Mouse (Mus musculus): ENCODE data around the gene Atp1a3.
A peak's percentile ranks its signal among the peaks of the same experiment; 100 is the strongest.

The Atp1a3 gene

DNA sequence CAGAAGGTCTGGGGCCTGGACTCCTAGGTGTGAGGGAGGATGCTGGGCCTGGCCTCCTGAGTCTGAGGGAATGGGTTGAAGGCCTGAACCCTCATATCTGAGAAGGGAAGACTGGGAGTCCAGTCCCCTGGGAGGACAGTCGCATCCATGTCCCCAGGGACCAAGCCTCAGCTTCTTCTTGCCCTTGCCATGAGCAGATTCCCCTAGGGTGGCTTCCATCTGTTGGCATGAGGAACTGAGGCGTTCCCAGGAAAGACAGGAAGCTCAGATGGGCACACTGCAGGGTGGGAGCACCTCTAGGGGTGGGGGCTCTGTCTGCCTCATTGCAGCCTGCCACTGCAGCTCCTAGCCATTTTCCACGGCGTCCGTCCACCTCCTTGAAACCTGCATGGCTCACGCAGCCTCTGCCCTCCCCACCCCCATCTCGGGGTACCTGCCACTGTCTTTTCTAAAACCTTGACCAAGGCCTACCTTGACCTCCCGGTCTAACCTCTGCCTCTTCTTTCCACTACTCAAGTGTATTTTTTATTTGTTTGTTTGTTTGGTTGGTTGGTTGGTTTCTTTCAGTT lies 1.9 kb downstream of the Atp1a3 start:
- DNase-seq = no peak

DNA sequence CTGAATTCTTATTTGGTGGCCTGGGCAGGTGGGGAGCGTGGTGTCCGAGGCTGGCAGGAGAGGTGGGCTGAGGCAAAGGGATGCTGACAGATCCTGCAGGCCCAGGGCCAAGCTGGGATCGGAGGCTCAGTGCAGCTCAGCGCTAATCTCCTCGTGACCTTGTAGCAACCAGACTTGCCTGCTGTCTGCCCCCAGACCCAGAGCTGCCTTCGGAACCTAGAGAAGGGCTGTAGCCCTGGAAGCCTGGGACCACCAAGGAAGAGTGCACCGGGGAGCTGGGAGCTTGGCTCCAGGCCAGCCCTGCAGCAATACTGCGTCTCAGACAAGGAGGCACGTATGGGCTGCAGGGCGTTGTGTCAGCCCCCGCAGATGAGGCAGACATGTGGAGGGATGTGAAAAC lies 2.5 kb downstream of the Atp1a3 start:
- no peak for DNase-seq

DNA sequence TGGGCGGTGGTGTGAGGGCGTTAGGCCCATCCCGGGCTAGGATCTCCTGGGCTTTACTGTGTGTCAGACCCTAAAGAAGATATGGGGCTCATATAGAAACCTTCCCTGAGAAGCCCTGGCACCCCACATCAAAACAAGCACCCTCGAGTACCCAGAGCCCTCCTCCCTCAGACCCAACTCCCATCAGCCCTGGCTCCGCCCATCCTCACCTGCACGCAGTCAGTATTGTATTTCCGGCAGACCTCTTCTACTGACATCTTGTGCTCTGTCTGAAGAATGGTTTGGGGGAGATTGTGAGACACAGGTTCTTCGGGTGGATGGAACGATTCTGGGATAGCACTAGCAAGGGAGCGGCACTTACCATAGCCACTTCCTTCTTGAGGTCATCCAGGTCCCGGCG lies 5.0 kb downstream of the Atp1a3 start:
- no peak for DNase-seq

DNA sequence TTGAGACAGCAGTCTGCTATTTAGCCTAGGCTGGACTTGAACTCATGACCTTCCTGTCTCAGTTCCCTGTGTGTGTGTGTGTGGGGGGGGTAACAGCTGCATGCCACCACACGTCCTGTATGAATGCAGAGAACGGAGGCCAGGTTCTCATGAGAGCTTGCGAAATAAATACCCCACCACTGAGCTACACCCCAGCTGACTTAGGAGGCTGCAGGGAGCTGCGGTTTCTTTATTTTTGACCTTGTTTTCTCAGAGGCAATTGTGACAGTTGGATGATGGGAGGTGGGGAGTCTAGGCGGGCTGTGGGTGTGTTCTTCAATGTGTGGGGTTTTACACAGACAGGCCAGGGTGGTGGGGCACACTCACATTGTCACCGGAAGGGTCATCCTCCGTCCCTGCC lies 5.5 kb downstream of the Atp1a3 start:
- DNase-seq = no peak

DNA sequence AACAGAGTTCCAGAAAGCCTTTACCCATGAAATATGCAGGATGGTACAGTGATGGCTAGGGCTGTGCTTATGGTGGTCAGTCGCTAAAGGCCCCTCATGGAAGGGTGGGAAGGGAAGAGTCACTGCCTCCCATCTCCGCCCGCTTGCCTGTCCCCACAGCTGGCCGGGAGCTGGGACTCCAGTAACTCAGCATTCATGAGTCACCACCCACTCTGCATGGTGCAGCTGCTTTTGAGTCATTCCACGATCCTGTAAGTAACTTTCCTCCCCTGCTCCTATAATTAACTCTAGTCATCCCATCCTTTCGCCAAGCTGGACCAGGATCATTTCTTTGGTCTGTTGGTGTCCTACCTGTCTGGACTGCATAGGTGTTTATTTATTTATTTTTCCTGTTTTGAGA lies 12.7 kb downstream of the Atp1a3 start:
- DNase-seq = no peak

DNA sequence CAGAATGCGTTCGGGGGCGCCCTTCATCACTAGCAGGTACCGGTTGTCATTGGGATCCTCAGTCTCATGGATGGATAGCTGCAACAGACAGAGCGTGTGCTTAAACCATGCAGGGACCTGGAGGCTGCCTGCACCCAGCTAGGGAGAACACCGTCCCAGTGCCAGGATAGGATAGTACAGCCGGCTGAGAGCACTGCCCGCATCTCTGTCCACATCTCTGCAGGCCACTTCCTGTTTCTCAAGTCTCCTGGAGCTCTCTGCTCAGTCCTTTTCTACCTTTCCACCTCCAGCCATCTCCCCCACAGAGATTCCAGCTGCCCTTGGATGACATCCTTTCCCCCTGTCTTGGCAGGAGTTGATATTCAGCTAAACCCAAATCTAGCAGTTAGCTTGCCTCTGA lies 15.3 kb downstream of the Atp1a3 start:
- no peak for DNase-seq

DNA sequence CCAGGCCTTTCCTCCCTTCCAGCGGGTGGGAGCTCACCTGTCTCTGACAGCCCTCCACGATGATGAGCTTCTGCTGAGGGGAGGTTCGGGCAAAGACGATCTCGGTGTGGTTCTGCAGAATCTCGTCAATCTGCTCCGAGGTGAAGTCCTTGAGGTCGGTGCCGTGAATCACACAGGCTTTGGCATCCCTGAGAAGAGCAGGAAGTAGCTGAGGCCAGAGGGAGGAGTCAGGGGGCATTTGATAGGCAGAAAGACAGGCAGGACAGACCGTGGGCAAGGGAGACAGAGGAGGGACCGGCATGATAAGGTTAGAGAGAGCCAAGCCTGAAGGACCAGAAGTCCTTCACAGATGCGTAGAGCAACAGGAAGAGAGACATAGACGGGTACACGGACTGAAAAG lies 17.8 kb downstream of the Atp1a3 start:
- no peak for DNase-seq

DNA sequence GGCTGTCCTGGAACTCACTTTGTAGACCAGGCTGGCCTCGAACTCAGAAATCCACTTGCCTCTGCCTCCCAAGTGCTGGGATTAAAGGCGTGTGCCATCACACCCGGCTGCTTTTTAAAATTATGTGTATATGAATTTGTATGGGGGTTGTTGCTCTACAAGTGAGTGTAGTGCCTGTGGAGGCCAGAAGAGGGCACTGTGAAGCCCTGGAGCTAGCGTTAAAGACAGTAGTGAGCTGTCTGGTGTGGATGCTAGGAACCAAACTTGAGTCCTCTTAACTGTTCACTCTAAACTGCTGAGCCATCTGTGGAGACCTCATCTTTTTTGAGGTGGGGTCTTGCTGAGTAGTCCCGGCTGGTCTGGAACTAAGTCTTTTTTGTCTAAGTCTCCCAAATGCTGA lies 20.0 kb downstream of the Atp1a3 start:
- no peak for DNase-seq

DNA sequence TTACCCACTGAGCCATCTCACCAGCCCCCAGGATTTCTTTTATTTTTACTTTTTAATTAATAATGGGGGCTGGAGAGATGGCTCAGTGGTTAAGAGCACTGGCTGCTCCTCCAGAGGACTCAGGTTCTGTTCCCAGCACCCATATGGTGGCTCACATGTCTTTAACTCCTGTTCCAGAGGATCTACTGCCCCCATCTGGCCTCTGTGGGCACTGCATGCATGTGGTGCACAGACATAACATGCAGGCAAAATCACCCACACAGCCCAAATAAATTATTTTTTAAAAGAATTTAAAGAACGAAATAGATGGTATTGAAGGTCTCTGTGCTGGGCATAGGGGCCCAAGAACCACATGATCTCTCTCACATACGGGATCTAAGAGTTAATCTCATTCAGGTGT lies 21.5 kb downstream of the Atp1a3 start:
- no peak for DNase-seq

DNA sequence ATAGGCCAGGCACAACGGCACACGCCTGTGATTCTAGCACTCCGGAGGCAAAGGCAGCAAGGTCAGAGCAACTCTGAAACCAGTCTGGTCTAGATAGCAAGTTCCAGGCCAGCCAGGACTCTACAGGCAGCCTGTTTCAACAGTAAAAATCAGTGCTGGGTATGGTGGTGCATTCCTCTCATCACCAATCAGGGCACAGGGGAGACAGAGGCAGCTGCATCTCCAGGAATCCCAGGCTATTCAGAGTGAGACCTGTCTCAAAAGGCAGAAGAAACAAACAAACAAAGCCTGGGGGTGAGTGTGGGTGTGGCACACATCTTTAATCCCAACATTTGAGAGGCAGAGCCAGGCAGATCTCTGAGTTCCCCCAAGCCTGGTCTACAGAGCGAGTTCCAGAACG lies 22.4 kb downstream of the Atp1a3 start:
- DNase-seq = no peak

DNA sequence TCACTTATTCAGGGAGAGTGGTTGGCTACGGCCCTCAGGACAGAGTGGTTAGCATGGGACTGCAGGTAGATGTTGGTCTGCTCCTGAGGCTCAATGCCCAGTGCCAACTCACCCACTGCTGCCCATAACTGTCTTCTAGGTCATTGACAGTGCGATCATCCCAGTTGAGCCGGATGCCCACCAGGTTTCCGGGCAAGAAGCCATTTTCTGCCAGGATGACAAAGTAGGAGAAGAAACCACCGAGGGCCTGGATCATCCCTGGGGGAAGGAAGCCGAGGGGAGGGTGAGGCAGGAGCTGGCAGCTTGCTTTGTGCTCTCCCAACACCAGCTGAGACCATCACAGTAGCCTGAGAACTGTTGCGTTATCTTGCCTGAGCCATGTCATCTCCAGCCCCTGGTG lies 25.3 kb downstream of the Atp1a3 start:
- DNase-seq = no peak

DNA sequence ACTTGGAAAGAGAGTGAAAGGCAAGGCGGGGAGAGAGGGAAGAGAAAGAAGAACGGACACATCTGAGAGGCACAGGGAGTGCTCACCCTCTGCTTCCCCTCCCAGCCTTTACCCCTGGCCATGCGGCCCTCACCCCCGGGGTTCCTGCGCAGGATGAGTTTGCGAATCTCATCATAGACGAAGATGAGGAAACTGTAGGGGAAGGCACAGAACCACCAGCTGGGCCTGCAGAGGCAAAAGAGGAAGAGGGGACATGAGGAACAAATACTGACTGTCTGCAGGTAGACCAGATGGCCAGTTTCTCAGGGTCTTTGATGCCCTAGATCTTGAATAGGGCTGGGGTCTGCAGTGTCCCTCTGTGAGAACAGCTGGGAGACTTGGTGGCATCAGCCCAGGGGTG lies 27.0 kb downstream of the Atp1a3 start:
- no peak for DNase-seq

DNA sequence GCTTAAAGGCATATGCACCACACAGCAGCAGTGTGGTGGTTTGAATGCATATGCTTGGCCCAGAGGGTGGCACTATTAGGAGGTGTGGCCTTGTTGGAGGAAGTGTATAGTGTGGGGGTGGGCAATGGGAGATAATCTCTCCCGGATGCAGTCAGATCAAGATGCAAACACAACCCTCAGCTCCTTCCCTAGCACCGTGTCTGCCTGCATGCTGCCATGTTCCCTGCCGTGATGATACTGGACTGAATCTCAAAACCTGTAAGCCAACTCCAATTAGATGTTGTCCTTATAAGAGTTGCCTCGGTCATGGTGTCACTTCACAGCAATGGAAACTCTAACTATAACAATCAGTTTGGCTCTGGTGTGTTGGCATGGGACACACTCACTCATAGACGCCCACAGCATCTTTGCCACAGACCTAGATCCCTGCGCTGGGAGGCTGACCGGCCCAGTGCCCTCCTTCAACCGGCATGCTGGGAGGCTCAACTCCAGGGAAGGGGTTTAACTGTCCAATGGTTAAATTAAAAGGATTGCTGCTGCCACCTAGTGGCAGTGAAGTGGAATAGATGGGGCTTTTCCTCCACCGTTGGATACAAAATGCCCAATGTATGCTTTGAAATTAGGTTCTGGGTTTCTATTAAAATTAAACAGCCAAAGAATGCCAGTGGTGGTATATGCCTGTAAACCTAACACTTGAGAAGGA lies 30.7 kb downstream of the Atp1a3 start:
- DNase-seq = peak; percentile 34

DNA sequence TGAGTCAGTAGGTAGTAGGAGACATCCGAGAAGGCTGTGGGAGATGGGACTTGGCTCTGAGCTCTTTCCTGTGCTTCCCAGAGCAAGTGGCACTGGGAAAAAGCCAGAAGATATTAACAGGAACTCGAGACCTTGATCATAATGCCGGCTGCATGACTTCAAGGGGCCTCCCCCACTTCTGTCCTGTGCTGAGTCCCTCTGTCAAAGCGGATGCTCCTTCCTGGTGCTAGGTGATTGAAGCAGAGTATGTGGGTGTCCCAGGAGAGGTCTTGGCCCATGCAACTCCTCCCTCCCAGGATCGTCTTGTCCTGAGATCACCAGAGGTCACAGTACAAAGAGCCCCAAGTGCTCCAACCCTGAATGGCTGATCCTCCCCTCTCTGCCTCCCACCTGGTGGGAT lies 31.9 kb downstream of the Atp1a3 start:
- DNase-seq = no peak

DNA sequence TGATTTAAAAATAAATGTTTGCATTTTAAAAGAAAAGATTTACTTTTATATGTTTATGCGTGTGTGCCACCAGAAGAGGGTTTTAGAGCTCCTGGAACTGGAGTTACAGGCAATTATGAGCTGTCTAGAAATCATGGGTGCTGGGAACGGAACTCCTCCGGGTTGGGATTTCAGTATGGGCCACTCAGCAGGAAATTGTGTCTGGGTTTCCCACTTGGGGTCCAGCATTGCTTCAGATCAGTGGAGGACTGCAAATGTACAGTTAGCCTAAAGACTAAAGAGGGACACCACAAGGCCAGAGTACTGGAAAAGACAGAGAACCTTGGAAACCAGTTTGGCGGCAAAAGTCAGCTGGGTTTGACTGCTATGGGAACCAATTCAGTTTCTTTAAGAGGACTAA lies 32.5 kb downstream of the Atp1a3 start:
- no peak for DNase-seq

DNA sequence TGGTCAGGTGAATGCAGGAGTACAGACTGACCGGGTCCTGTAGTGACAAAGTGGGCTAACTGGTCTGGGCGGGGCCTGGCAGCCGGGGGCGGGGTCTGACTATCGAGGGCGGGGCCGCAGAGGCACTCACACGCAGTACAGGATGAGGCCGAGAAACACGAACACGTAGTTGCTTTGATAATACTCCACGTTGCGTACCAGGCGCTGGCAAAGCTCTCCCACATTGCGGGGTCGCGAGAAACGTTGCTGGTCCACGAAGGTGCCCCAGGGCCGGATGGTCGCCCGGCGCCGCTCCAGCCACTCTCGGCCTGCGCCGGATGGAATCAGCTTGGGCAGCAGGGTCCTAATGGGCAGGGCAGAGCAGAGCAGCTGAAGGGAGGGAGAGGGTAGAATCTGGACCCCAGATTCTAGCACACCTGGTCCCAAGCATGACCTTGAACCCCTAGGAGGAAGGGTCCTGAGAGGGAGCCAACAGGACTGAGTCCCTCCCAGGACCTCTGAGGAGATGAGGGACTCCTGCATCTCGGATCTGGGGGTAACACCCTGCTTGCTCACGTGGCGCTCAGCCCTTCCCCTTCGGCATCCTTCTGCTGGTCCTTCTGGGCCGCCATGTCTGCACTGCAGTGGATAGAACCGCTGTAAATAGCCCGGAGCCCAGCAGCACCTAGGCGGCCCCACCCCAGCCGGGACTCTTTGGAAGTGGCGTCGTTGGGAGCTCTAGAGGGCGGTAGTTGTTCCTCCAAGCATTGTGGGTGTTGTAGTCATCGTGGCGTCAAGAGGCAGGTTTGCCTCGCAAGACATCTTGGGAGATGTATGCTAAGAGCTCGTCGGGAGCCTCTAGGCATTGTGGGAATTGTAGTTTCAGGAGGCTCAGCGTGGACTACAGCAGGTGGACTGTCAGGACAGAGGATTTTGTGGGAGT lies 33.5 kb downstream of the Atp1a3 start, which contains the start of gene Rabac1:
TSS of gene Rabac1 (minus strand) at position 783 of the 922 bp plus-strand sequence.
- DNase-seq = peak; percentile 93

DNA sequence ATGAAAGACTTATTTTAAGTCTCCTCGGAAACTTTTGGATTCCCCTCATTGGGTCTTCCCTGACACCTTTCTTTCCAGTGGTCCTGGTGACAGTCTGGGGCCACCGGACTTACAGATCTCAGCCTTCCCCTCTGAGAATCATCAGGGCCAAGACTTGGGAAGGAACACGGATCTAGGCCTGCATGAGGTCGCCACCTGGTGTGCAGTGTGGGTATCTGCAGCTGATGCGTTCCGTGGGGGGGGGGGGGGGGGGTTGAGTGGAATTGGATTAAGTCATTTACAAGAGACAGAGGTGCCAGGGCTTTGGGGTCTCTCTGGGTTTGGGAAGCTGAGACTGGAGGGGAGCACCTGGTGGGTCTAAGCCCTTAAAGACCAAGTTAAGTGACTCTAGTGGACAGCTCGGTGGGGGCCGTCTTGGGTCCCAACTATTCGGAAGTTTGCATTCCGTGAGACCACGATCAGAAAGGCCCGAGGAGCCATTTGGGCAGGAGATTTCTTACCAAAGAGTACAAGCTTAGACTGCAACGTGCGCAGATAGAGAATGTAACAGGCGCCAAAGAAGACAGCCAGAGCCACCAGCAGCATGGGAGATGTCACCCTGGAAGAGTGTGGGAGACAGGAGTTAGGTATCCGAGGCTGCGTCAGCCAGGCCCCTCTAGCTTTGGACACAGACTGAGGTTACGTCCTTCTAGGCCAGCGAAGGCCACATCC lies 34.3 kb downstream of the Atp1a3 start:
- DNase-seq = peak; percentile 61

DNA sequence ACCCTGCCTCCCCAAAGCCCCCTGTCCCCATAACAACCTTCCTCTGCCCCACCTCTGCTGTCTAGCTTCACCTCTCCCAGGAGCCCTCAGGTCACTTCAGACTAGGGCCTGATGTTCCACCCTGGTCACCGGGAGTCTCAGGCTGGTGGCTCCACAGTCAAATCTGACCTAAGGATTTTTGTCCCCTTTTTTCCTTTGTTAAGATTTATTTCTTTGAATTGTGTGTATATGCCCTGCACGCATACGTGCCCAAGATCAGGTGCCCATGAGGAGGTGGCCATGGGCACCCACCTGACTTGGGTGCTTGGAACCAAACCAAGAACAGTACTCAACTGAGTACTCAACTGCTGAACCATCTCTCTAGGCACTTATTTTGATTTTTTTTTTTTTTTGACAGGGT lies 35.4 kb downstream of the Atp1a3 start:
- no peak for DNase-seq

DNA sequence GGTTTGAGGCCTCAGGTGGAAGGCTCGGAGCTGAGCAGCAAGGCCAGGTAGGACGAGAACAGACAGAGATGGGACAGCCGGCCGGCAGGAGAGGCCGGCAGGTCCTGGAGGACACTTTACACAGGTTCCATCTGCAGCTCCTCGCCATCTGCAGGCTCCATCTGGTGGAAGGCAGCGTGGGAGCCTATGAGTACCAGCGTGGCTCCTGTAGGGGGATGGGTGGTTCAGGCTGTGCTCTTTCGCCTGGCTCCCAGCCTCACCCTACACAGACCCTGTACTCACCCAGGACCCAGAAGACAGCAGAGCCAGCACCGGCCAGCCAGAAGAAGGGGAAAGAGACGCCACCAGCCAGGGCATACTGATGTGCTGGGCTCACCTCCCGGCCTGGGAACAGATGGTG lies 36.0 kb downstream of the Atp1a3 start:
- DNase-seq = no peak

DNA sequence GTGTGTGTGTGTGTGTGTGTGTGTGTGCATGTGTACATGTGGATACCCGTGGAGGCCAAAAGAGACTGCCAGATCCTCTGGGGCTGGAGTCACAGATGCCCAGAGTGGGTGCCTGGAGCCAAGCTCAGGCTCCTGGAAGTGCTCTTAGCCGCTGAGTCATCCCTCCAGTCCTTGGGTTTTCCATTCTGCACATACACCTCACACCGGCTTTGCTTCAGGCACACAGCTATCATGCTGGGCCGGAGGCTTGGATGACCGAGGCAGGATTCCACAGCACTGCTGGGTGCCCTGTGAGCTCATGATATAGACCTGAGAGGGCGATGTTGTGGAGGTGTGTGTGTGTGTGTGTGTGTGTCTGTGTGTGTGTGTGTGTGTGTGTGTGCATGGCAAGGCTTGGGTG lies 37.3 kb downstream of the Atp1a3 start:
- no peak for DNase-seq

DNA sequence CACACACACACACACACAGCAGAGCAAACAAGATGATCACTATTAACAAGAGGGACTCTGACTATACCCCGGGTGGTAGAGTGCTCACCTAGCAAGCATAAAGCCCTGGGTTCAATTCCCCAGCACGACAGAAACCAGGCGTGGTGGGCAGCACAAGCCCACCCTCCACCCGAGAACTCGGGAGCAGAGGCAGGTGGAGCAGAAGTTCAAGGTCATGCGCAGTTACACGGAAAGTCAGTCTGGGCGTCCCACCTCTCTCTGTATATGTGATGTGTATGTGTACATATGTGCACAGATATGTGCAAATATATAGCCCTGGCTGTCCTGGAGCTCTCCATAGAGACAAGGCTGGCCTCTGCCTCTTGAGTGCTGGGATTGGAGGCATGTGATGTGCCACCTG lies 37.8 kb downstream of the Atp1a3 start:
- no peak for DNase-seq

DNA sequence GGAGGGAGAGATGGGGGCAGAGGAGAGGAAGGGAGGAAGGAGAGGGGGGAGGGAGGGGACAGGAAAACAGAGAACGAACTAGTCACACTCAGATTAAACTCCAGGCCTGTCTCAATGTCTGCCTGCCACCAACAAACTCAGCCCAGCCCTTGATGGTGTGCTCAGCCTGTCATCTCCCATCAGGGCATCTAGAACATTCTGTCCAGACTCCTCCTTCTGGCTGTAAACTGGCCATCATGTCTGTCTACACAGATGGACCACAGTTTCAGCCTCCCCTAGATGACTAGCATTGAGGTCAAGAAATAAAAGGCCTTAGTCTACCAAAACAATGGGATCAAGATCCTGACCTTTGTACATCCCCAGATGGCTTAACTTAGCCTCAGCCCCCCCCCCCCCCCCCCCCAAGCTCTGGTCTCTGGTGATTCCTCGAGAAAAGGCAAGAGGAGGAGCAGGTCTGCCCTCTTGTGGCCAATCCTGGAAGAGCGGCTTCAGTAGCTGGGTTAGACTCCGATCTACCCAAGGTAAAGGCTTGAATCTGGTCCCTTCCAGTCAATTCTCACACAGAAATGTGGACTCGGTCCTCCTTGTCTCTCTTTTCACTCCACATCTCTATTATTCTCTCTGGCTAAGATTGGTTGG lies 40.7 kb downstream of the Atp1a3 start:
- DNase-seq = peak; percentile 91

DNA sequence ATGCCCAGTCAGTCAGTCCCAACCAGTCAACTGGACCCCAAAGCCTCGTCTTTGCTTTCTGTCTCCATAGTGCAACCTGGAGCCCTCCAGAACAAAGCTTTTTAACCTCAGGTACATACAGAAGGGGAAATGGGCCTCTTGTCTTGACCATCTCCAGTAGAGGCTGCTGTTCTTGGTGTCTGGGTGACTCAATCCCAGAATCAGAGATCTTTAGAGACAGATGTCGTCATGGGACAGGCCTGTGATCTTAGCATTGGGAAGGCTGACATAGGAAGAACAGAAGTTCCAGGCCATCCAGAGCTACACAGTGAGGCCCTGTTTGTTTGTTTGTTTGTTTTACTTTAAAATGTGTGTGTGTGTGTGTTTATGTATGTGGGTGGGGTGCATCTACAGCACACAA lies 41.5 kb downstream of the Atp1a3 start:
- DNase-seq = no peak
